Mouse (Mus musculus): ENCODE results near the gene Polr3h.

GRCm38 (mm10) chr15:81924933-81925332 is 1.1 kb downstream of the Polr3h start:
- TF ChIP-seq CTCF (IDR thresholded peaks at IDR 0.05; ENCODE audit: control insufficient read depth, insufficient read depth, insufficient read length) (no peak), MAX (IDR thresholded peaks at IDR 0.05) (no peak)
